Mouse (Mus musculus): ENCODE data around the gene Cdc42bpb.

The Cdc42bpb gene

DNA sequence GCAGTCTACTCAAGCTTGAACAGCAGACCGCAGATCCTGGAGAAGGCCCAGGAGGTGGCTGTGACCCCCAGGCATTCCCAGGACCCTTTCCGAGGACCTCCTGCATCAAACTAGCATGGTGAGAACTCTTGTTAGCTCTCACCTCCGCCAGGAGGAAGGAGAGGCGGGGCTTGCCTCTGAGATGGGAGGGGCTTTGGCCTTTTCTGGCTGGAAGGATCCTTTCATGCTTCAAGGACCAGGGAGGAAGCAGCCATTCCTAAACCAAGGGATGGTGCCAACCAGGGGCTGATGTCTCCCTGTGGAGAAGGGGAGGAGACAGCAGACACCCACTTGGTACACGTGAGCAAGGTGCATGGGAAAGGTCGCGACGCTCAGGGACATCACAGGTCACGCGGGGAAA lies 93.0 kb downstream of the Cdc42bpb start:
- WGBS: 50% methylated on average over 10 of the region's 10 CpGs

GRCm38 (mm10) chr12:111283573-111283972 lies 93.9 kb downstream of the Cdc42bpb start:
- WGBS: 86% methylated on average over 4 of the region's 4 CpGs

- 81% methylated on average over 6 of the region's 6 CpGs for WGBS
Measured at GRCm38 (mm10) chr12:111276371-111276770, 101.1 kb downstream of the Cdc42bpb start.

- 17% methylated on average over 58 of the region's 58 CpGs for WGBS
Measured at GRCm38 (mm10) chr12:111275150-111275841, 102.2 kb downstream of the Cdc42bpb start.

DNA sequence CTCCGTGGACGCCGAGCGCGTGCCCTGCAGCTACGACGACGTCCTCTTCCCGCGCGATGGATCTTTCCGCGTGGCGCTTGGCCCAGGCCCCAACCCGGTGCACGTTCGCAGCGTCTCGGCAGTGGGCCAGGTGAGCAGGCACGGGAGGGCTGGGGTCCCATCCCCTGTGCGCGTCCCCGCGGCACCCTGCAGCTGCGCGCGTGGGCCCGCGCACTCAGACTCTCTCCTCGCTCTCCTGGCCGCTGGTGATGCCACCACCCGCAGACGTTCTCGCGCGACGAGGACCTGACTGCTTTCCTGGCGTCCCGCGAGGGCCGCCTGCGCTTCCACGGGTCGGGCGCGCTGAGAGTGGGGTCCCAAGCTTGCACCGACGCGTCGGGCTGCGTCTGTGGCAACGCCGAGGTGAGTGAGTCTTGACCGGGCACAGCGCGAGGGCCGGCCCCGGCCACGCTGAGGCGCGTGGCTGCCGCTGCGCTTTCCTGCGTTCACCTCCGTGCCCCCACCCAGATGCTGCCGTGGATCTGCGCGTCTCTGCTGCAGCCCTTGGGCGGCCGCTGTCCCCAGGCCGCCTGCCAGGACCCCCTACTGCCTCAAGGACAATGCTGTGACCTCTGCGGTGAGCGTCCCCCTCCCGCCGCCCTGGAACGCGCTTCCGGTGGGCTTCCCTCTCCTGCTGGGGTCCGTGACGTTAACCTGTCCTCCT lies 102.9 kb downstream of the Cdc42bpb start:
- 4% methylated on average over 80 of the region's 80 CpGs for WGBS

DNA sequence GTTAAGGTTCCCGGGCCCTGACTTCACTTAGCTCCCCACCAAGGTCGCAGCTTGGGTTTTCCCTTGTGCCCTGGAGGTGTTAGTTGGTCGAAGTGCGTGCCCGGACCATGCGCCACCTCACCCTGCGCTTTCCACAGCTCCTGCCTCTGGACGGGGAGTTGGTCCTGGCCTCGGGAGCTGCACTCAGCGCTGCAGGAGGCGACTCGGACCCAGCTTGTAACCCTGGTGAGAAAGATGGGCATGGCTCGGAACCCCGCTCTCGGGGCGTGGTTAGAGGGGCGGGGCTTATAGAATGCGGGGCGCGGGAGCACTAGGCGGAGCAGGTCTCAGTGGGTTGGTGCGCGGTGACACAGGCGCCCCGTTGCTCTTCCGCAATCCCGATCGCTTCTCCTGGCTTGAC lies 103.5 kb downstream of the Cdc42bpb start:
- 8% methylated on average over 28 of the region's 28 CpGs for WGBS

DNA sequence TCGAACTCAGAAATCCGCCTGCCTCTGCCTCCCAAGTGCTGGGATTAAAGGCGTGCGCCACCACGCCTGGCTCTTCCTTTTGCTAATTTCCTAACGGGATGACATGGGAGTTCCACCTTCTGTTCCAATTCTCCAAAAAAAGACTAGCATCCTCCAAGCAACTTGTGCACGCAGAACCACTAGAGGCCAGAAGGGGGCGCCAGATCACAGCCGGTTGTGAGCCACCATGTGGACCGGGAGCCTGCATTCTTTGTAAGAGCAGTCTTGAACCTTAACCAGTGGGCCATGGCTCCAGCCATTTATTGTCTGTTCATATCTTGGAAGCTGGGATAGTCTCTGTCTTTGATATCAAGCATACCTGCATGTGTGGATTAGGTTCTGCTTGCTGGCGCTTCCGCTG lies 105.1 kb downstream of the Cdc42bpb start:
- WGBS: 25% methylated on average over 12 of the region's 12 CpGs

GRCm38 (mm10) chr12:111271966-111272365 lies 105.6 kb downstream of the Cdc42bpb start:
- WGBS: 25% methylated on average over 8 of the region's 8 CpGs

DNA sequence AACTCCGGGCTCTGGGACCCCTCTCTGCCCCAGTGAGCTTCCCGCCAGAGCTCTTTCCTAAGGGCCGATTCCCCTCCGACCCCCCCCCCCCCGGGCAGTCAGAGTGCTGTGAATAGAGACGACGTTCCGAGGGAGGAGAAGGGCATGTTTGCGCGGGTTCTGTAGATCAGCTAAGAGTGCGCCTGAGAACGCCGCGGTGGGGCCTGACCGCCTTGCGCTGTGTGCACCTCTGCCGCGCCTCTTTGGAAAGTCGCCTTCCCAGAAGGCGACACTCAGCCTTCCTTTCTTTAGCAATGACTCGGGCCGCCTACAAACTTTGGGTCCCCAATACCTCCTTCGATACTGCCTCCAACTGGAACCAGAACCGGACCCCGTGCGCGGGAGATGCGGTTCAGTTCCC lies 106.1 kb downstream of the Cdc42bpb start:
- 10% methylated on average over 28 of the region's 28 CpGs for WGBS

DNA sequence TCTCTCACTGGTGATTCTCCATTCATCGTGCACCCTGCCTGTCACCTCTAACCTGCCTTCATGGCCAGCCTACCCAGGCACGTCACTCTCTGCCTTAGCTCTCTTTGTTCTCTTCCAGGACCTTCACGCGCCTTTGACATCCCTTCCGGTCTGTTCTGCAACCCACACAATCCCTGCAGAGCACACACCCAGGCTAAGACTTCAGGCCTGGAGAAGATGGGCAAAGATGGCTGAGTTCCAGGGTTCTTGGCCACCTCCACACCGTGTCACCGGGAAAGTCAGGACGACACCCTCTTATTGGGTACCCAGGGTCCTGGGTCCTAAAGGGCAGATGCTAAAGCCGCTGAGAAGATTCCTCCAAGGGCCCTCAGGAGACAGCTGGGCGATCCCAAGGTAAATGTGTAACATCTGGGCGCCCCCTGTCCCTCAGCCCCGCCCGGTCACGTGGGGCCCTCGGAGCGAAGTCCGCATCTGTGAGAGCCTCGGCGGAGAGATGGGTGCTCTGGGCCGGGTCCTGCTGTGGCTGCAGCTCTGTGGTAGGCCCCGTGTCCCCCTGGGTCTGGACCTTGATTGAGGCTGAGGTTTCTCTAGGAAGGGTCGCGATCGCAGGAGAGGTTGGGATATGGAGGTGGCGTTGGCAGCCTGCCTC lies 106.8 kb downstream of the Cdc42bpb start, which contains the start of gene Amn:
Amn (plus strand) TSS at position 467 of the 649 bp plus-strand sequence.
- WGBS: 40% methylated on average over 25 of the region's 25 CpGs

GRCm38 (mm10) chr12:111267673-111268325 lies 109.7 kb downstream of the Cdc42bpb start:
- WGBS: 90% methylated on average over 4 of the region's 4 CpGs

GRCm38 (mm10) chr12:111266592-111266991 lies 110.9 kb downstream of the Cdc42bpb start:
- 91% methylated on average over 12 of the region's 12 CpGs for WGBS

DNA sequence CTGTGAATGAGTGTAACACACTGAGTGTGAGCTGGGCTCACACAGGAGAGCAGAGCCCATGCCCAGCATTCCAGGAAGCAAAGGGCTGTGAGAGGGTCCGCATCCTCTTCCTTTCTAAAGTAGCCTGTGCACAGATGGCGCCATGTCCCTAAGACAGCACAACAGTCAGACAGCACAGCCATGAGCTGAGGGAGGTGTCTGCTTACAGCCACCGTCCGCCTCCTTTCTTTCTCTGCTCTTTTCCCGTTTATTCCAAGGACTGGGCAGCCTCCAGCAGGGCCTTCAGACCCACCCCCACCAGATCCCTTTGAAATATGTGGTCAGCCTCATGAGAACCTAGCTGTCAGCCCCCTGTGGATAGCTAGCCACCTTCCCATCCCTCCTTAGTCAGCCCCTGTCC lies 112.3 kb downstream of the Cdc42bpb start:
- 46% methylated on average over 5 of the region's 5 CpGs for WGBS

DNA sequence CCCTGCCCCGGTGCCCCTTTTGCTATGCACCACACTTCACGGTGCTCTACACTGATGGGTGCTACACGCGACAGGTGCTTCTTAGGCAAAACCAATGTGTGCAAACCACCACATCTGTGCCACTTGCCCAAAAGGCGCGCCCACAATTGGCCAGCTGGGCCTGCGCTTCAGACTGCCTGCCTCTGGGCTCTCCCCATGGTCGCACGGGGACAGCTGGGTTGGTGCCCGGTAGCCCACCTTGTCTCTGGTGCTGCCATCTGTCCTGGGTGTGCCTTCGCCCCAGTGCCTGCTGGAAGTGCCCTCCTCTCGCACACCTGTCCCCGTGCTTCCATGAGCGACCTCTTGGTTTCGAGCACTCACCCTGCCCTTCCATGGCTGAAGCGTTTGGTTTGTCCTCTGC lies 113.9 kb downstream of the Cdc42bpb start:
- WGBS: 91% methylated on average over 16 of the region's 16 CpGs

- 47% methylated on average over 9 of the region's 9 CpGs for WGBS
Measured at GRCm38 (mm10) chr12:111251227-111251626, 126.3 kb downstream of the Cdc42bpb start.

DNA sequence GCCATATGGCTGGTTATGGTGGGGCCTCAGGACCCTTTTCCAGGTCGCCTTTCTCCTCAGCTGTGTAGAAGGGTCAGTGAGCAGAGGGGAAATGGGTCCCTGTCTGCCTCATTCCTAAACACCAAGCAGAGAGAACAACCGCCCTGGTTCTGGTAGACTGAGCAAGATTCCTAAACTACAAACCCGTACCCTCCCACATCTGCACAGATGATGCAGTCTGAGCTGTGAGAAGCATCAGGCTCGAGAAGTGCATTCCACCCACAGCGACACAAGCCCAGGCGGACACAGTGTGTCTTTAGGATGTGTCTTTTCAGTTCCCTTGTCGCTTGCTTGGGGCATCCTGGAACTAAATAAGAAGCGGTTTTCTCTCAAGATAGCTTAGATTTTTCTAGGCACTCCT lies 127.4 kb downstream of the Cdc42bpb start:
- 54% methylated on average over 8 of the region's 8 CpGs for WGBS

DNA sequence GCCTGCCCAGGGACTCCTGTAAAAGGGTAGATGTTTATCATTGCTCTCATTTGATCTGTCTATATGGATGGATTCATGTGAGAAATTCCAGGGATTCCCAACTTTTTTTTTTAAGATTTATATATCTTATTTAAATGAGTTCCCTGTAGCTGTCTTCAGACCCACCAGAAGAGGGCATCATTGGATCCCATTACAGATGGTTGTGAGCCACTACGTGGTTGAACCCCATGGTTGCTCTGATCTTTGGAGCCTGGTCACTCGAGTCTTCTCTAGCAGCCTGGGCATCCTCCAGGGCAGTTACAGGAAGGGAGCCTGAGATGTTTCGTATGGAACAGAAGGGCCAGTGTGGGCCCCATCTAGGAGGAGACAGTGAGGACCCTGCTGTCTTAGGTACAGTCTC lies 128.4 kb downstream of the Cdc42bpb start:
- WGBS: 61% methylated on average over 3 of the region's 3 CpGs

DNA sequence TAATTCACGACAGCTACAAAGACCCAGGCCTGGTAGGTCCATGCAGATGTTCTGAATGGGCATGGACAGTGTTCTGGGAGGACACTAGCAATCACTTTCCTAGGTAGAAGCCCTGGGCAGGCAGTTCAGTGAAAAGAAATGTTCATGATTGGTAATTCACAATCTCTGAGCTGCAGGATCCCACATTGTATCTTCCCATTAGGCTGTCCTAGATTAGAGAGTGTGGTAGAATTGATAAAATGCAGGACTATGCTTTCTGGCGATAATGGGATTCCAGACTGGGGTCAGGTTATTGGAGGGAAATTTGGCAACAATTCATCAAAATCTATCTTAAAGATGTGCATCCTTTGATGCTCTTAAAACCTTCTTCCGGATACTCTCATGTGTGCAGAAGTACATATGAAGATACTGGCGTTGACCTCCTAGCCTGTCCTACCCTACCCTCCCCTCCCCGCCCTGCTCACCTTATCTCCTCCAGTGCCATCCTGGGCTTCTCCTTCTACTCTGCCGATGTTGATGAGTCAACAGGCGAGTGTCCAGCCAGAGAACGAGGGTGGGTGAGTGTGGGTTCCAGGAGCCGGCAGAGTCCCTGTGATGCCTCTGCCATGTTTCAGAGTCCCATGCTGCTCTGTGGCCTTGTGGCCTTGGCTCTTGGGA lies 130.6 kb downstream of the Cdc42bpb start:
- WGBS: 80% methylated on average over 9 of the region's 9 CpGs

DNA sequence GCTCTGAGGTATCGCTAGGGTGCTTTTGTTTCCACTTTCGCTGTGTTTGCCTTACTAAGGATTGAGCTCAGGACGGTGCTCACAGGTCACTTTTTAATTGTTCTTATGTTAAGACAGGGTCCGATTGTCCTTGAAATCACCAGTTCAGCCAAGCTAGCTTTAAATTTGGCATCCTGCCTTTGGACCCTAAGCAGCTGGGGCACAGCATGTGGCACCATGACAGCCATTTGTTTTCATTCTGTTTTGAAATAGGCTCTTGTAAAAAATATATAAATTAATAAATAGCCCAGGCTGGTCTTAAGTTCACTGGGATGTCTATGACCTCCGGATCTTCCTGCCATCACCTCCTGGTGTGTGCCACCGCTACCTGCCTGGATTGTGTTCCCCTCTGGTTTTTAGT lies 132.4 kb downstream of the Cdc42bpb start:
- 78% methylated on average over 6 of the region's 6 CpGs for WGBS

DNA sequence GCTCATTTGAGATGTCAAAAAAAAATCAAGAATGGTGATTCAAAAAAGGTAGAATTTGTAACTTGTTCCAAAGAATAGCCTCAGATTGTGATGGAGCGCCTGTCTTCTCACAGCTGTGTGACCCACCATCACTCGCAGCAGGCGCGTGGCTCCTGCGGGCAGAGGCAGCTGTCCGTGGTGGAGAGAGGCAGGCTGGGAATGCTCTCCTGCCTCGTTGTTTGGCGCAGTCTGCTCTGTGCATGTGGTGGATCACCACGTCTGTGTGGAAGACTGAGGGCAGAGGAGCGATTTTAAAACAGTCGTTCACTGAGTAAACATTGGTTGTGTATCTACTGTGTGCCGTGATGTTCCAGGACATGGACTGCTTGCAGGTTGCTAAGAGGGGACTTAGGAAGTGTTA lies 133.8 kb downstream of the Cdc42bpb start:
- WGBS: 89% methylated on average over 12 of the region's 12 CpGs

Measured in cerebral cortex, adult 2 months (tissue).